Mouse (Mus musculus) fat pad, adult 2 months (tissue): ENCODE results near the gene Ccdc15.

ENCODE experiments used
- DNase-seq: peaks from one replicate; pipeline ENCODE4 v3.0.0-alpha.2; 2011; ENCODE audit warnings: low read depth, low spot score; ENCODE audit errors: extremely low read depth

Gene Ccdc15

GRCm38 (mm10) chr9:37235951-37236737, 112.1 kb downstream of the Ccdc15 start:
- no peak for DNase-seq

DNA sequence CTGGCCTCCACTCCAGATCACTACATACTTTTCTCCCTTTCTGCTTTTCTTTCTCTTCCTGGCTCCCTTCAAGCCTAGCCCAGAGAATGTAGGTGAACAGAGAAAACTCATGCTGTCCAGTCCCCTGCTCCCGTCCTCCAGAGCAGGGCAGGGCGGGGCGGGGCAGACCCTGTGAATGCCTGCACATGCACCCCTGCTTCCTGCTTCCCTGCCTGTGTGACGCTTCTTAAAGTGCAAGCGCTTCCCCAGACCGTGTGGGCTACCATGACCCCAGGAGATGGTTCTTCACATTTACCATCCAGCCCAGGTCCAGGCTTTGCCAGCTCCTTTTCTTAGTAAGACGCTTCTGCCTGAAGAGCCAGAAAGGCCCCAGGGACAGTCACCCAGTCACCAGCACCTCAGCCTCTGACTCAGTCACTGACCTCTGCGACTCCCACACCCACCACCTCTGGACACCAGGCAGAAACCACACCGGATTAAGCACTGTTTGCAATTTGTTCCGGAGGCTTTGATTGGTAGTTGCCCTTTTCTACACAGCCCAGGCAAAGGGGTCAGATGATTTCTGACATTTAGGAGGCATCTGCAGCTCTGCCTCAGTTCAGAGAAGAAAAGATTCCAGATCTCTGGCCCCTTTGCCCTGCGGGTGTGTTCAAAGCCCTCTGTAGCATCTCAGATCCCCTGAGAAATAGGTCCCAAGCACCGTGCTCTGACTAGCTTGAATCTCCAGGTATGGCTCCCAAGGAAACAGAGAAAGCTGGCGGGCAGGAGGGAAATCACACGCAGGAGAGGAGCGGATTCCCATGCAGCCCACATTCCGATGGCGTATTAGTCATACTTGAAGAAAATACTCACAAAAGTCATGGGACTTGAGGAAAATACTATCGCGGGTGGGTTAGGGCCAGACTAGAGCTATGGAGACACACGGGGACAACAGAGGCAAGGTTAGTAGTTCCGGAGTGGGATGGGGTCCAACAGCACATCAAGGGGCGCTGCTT, 115.7 kb downstream of the Ccdc15 start:
- no peak for DNase-seq

DNA sequence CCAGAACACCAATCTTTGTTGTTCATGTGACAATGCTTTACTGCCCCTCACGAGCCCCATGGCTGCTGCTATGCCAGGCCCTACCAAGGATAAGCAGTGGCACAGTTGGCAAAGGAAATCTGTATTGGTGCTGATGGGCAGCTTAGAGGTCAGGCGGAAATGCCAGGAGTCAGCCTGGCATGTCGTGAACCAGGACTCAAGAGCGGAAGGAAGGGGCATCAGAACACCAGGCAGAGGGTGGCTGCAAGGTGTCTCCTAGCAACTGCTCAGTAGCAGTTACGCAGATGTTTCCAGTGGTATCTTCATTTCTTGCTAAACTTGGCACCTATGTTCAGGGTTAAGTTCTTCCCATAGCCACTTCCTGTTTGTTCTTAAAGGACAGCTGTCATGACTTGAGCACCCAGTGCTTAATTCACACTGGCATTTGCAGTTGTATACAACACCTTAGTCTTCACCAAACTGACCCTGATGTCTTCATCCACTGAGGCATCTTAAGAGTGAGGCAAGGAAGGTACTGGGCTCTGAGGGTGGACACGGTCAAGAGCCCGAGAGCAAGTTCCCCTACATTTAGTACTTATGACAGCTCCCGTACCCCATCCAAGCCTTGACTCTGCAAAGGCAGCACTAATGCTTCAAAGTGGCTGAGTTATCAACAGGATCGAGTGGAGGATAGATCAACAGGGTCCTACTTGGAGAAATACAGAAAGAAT, 117.6 kb downstream of the Ccdc15 start:
- no peak for DNase-seq

DNA sequence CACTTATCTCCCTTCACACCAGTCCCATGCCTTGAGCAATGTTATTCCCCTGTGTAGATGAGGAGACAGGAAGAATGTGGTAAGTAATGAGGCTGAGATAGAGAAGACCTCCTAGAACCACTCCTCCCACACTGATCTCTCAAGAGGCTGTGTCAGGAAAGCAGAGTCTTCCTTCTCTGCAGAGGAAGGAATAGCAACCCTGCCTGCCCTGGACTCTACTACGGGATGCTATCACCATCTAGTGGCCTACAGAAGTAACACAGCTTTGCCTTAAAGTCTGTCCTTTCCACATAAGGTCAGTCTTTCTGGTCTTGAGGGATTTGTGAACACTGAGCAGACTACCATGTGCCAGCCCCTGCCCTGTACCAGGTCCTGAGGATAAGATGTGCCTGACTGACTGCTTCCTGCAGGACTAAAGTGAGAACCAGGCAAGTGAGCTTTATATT, 118.3 kb downstream of the Ccdc15 start:
- no peak for DNase-seq
